In genomic region chr1:135234771-135235170, GRCm38 (mm10) we compare ENCODE assay signal across 21 mouse cellular contexts. TPM values are rescaled to one million over a fixed set of nuclear protein-coding genes. Genes with fewer than 3 reads are reported as not detected.
DNase-seq lines count a peak whose midpoint lies in the region; ATAC-seq and TF ChIP-seq lines count a peak whose summit lies in the region.
"Had no signal": no experiment of that assay in that cellular context is flagged by ENCODE, and none has a peak within 500 bp of the region (broad histone marks: within the 10 kb centered on the region; RNA-seq: fewer than 3 reads in every experiment).

No protein-coding gene starts in this region.

- no peak overlapping the region for H3K4me3 ChIP-seq in intestine, embryonic 14.5 days (ENCODE audit: low read depth, low read length)
- peak overlapping the region; percentile 54 for H3K4me3 ChIP-seq in small intestine, adult 2 months (ENCODE audit: low read depth, low read length)
- no peak overlapping the region for H3K4me3 ChIP-seq in stomach, postnatal 0 days (ENCODE audit: low read depth, low read length)
- no peak overlapping the region for H3K4me3 ChIP-seq in lung, postnatal 0 days (ENCODE audit: low read depth, low read length)
- H3K4me3 ChIP-seq: embryonic facial prominence, embryonic 12.5 days; forebrain, embryonic 15.5 days; heart, embryonic 15.5 days; hindbrain, embryonic 10.5 days had no signal

- H3K9me3 ChIP-seq in intestine, embryonic 14.5 days (ENCODE audit: control insufficient read depth, low read length), result no peaks in the 10 kb centered on the region
- H3K9me3 ChIP-seq in stomach, postnatal 0 days (ENCODE audit: control insufficient read depth, low read length), result no peaks in the 10 kb centered on the region
- no peaks in the 10 kb centered on the region for H3K9me3 ChIP-seq in lung, postnatal 0 days (ENCODE audit: low read length)
- H3K9me3 ChIP-seq: embryonic facial prominence, embryonic 12.5 days; forebrain, embryonic 15.5 days; heart, embryonic 15.5 days; hindbrain, embryonic 10.5 days had no signal

- no peak overlapping the region for H3K9ac ChIP-seq in intestine, embryonic 14.5 days (ENCODE audit: low read length)
- H3K9ac ChIP-seq in stomach, postnatal 0 days (ENCODE audit: low read length), result peak overlapping the region; percentile 35; the same call in 1 of the 2 replicates
- H3K9ac ChIP-seq in lung, postnatal 0 days (replicated peaks; ENCODE audit: low read depth), result no peak overlapping the region
- H3K9ac ChIP-seq: embryonic facial prominence, embryonic 12.5 days; forebrain, embryonic 15.5 days; heart, embryonic 15.5 days; hindbrain, embryonic 14.5 days had no signal

- TF ChIP-seq POLR2A in small intestine, adult 2 months (IDR thresholded peaks at IDR 0.05; ENCODE audit: low read depth, low read length), result no peak

- H3K27me3 ChIP-seq in intestine, embryonic 14.5 days (replicated peaks; ENCODE audit: control insufficient read depth, insufficient read depth, low read length), result no peaks in the 10 kb centered on the region
- no peaks in the 10 kb centered on the region for H3K27me3 ChIP-seq in small intestine, adult 2 months (ENCODE audit: control insufficient read depth, insufficient read depth, low read length)
- H3K27me3 ChIP-seq in stomach, postnatal 0 days (ENCODE audit: control insufficient read depth, insufficient read depth, low read length), result no peaks in the 10 kb centered on the region
- no peaks in the 10 kb centered on the region for H3K27me3 ChIP-seq in lung, postnatal 0 days (replicated peaks; ENCODE audit: insufficient read depth, low read length)
- H3K27me3 ChIP-seq: embryonic facial prominence, embryonic 12.5 days; forebrain, embryonic 15.5 days; heart, embryonic 15.5 days; Patski had no signal

- H3K4me2 ChIP-seq in intestine, embryonic 14.5 days (ENCODE audit: low read length), result peak overlapping the region; percentile 13; the same call in 1 of the 2 replicates
- peak overlapping the region; percentile 29; the same call in 1 of the 2 replicates for H3K4me2 ChIP-seq in stomach, postnatal 0 days (replicated peaks; ENCODE audit: low read depth)
- H3K4me2 ChIP-seq in lung, postnatal 0 days (replicated peaks; ENCODE audit: low read depth, low read length), result no peak overlapping the region
- H3K4me2 ChIP-seq: embryonic facial prominence, embryonic 12.5 days; forebrain, embryonic 15.5 days; heart, embryonic 11.5 days; heart, embryonic 15.5 days; hindbrain, embryonic 14.5 days had no signal

- TF ChIP-seq CTCF in small intestine, adult 2 months (IDR thresholded peaks at IDR 0.05; ENCODE audit: extremely low read depth, insufficient read length, insufficient replicate concordance, low read depth, low read length), result no peak
- no peak for TF ChIP-seq CTCF in stomach, postnatal 0 days (IDR thresholded peaks at IDR 0.05; ENCODE audit: low read depth)
- no peak for TF ChIP-seq CTCF in lung, postnatal 0 days (IDR thresholded peaks at IDR 0.05)

- ATAC-seq in intestine, embryonic 14.5 days (replicated peaks; ENCODE audit: low FRiP score, low TSS enrichment, low read depth), result peak; percentile 85
- peak; percentile 85 for ATAC-seq in stomach, postnatal 0 days (ENCODE audit: low FRiP score, low TSS enrichment)
- ATAC-seq in lung, postnatal 0 days, result no peak
- ATAC-seq: activated CD4-positive, CD25-positive, alpha-beta regulatory T cell, adult 4 months; forebrain, embryonic 15.5 days had no signal

- no peaks in the 10 kb centered on the region for H3K4me1 ChIP-seq in intestine, embryonic 14.5 days (replicated peaks; ENCODE audit: control insufficient read depth, insufficient read depth, low read length)
- peaks cover 21% of the 10 kb centered on the region for H3K4me1 ChIP-seq in small intestine, adult 2 months (ENCODE audit: control insufficient read depth, insufficient read depth, insufficient read length, low read length)
- H3K4me1 ChIP-seq in stomach, postnatal 0 days (replicated peaks; ENCODE audit: control insufficient read depth, insufficient read depth), result no peaks in the 10 kb centered on the region
- no peaks in the 10 kb centered on the region for H3K4me1 ChIP-seq in lung, postnatal 0 days (ENCODE audit: insufficient read depth, low read depth, low read length)
- H3K4me1 ChIP-seq: embryonic facial prominence, embryonic 12.5 days; forebrain, embryonic 15.5 days; heart, embryonic 15.5 days; hindbrain, embryonic 10.5 days had no signal

- DNase-seq in intestine, embryonic 14.5 days (ENCODE audit: low spot score), result no peak
- DNase-seq in stomach, postnatal 0 days (ENCODE audit: low spot score), result peak; percentile 75
- no peak for DNase-seq in cerebellum, adult 8-10 months
- DNase-seq in cerebellum, postnatal 36 days, result no peak
- DNase-seq in lung, postnatal 0 days (ENCODE audit: low spot score), result no peak
- DNase-seq: adrenal gland, adult 2 months; adrenal gland, postnatal 25 days; cerebellum, adult 18-20 months; cerebellum, postnatal 14 days; gastrocnemius, postnatal 36 days; heart, adult 18-20 months; heart, postnatal 14 days had no signal

- H3K36me3 ChIP-seq in intestine, embryonic 14.5 days (ENCODE audit: control insufficient read depth, insufficient read depth, low read length), result no peaks in the 10 kb centered on the region
- H3K36me3 ChIP-seq in small intestine, adult 2 months (ENCODE audit: control insufficient read depth, insufficient read depth, low read length), result no peaks in the 10 kb centered on the region
- H3K36me3 ChIP-seq in stomach, postnatal 0 days (ENCODE audit: control insufficient read depth, insufficient read depth, low read length), result no peaks in the 10 kb centered on the region
- H3K36me3 ChIP-seq in lung, postnatal 0 days (ENCODE audit: insufficient read depth, low read length), result no peaks in the 10 kb centered on the region
- H3K36me3 ChIP-seq: embryonic facial prominence, embryonic 12.5 days; forebrain, embryonic 15.5 days; heart, embryonic 15.5 days; hindbrain, embryonic 10.5 days had no signal

- peak overlapping the region; percentile 43; the same call in 1 of the 2 replicates for H3K27ac ChIP-seq in intestine, embryonic 14.5 days (ENCODE audit: low read depth)
- peak overlapping the region; percentile 92 for H3K27ac ChIP-seq in small intestine, adult 2 months (ENCODE audit: insufficient read depth, low read depth, low read length)
- peak overlapping the region; percentile 79 for H3K27ac ChIP-seq in stomach, postnatal 0 days (replicated peaks)
- no peak overlapping the region for H3K27ac ChIP-seq in lung, postnatal 0 days (ENCODE audit: low read length)
- H3K27ac ChIP-seq: embryonic facial prominence, embryonic 12.5 days; forebrain, embryonic 15.5 days; heart, embryonic 15.5 days; hindbrain, embryonic 10.5 days; hindbrain, embryonic 14.5 days had no signal

- 76% methylated on average over 12 of the region's 12 CpGs for WGBS in intestine, embryonic 14.5 days
- 33% methylated on average over 12 of the region's 12 CpGs for WGBS in small intestine, adult 2 months
- WGBS in stomach, postnatal 0 days, result 70% methylated on average over 12 of the region's 12 CpGs
- 81% methylated on average over 12 of the region's 12 CpGs for WGBS in lung, postnatal 0 days

- no peak for TF ChIP-seq EP300 in stomach, postnatal 0 days (optimal IDR thresholded peaks at IDR 0.05)
- no peak for TF ChIP-seq EP300 in lung, postnatal 0 days (IDR thresholded peaks at IDR 0.05)

RNA-seq across cellular contexts. Expression of gene Elf3, which starts 23.6 kb away (rescaled TPM):
- polyA plus RNA-seq in intestine, embryonic 14.5 days (2014; fragmentation: Nextera tagmentation; extraction: Ambion mirVana), result 160 and 169 TPM in 2 replicates
- 110 and 185 TPM in 2 replicates for polyA plus RNA-seq in small intestine, adult 2 months (2012; rRNA removed)
- polyA plus RNA-seq in stomach, postnatal 0 days (2015; fragmentation: Nextera tagmentation; extraction: Ambion mirVana), result 152 and 162 TPM in 2 replicates
- 31.9 and 45.5 TPM in 2 replicates for polyA plus RNA-seq in lung, postnatal 0 days (2015; fragmentation: Nextera tagmentation; extraction: Ambion mirVana)
- polyA plus RNA-seq: activated CD4-positive, CD25-positive, alpha-beta regulatory T cell, adult 4 months had no signal

RNA-seq across cellular contexts. Expression of gene Rnpep, which starts 49.1 kb away (rescaled TPM):
- polyA plus RNA-seq in intestine, embryonic 14.5 days (2014; fragmentation: Nextera tagmentation; extraction: Ambion mirVana), result 129 and 132 TPM in 2 replicates
- 66.3 and 103 TPM in 2 replicates for polyA plus RNA-seq in small intestine, adult 2 months (2012; rRNA removed)
- 54.7 and 61.2 TPM in 2 replicates for polyA plus RNA-seq in stomach, postnatal 0 days (2015; fragmentation: Nextera tagmentation; extraction: Ambion mirVana)
- polyA plus RNA-seq in lung, postnatal 0 days (2015; fragmentation: Nextera tagmentation; extraction: Ambion mirVana), result 50.2 and 67.5 TPM in 2 replicates
